Mouse (Mus musculus): Measurements from ENCODE around the gene Lce3d.

DNA sequence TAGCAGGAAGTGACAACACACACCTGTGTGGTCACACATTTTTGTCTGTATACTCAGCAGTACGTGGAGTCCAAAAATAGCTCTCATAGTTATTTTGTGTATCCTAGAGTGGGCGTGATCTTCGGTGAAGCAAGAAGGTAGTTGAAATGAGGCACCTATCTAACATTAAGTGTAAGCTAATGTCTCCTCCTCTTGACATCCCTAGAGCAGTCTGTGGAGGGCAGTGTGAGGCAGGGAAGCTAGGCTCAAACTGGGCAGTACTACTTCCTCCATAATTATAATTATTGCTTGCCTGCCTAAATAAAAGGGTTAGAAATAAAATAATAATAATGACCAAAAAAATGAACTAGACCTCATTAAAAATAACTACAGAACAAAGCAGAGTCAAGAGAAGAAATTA is 43.4 kb downstream of the Lce3d start:
- TF ChIP-seq CTCF (IDR thresholded peaks at IDR 0.05 in 2 of 3, conservative IDR thresholded peaks at IDR 0.05 in 1 of 3; ENCODE audit: control insufficient read depth in 1 of 3, insufficient read depth in 1 of 3, low read depth in 2 of 3, low read length in 3 of 3, poor library complexity in 1 of 3, severe bottlenecking in 1 of 3) (no peak), MAZ (IDR thresholded peaks at IDR 0.05; ENCODE audit: low read depth, low read length) (no peak), BHLHE40 (IDR thresholded peaks at IDR 0.05; ENCODE audit: borderline replicate concordance, low read depth, low read length) (no peak), POLR2A (IDR thresholded peaks at IDR 0.05; ENCODE audit: control insufficient read depth in 1 of 2, insufficient read depth in 1 of 2, low read depth in 1 of 2, low read length in 2 of 2, poor library complexity in 1 of 2) (no peak), RCOR1 (IDR thresholded peaks at IDR 0.05; ENCODE audit: low read depth, low read length) (no peak), EP300 (IDR thresholded peaks at IDR 0.05; ENCODE audit: low read depth in 1 of 2, low read length in 2 of 2) (no peak), CHD2 (IDR thresholded peaks at IDR 0.05; ENCODE audit: low read length) (no peak), ZC3H11A (IDR thresholded peaks at IDR 0.05; ENCODE audit: low read depth, low read length) (no peak), MAX (IDR thresholded peaks at IDR 0.05; ENCODE audit: low read length) (no peak), E2F4 (IDR thresholded peaks at IDR 0.05; ENCODE audit: borderline replicate concordance, low read depth, low read length) (no peak), RAD21 (IDR thresholded peaks at IDR 0.05; ENCODE audit: low read depth, low read length) (no peak), ZKSCAN1 (IDR thresholded peaks at IDR 0.05; ENCODE audit: low read depth, low read length) (no peak), CHD1 (IDR thresholded peaks at IDR 0.05; ENCODE audit: low read depth, low read length) (no peak), ZNF384 (IDR thresholded peaks at IDR 0.05; ENCODE audit: low read depth, low read length) (no peak)
